Mouse (Mus musculus): ENCODE measurements around the gene Lrrc57. TPM values are rescaled to one million over a fixed set of nuclear protein-coding genes. Genes with fewer than 3 reads are reported as not detected.

Lrrc57 gene
- polyA plus RNA-seq, 2 experiments, result 7.5 to 8.6 TPM

- no peak for TF ChIP-seq EP300 (IDR thresholded peaks at IDR 0.05; ENCODE audit: low read depth)
- no peak for TF ChIP-seq CTCF (IDR thresholded peaks at IDR 0.05; ENCODE audit: low read depth)
- DNase-seq (ENCODE audit: low read depth in 3 of 3, low spot score in 3 of 3) (no peak), ATAC-seq (ENCODE audit: insufficient read depth) (no peak)
- no peaks in the 10 kb centered on the region for H3K9me3 ChIP-seq (ENCODE audit: control insufficient read depth, low read length)
- no peak overlapping the region for H3K27ac ChIP-seq
- no peaks in the 10 kb centered on the region for H3K36me3 ChIP-seq (replicated peaks; ENCODE audit: control insufficient read depth, insufficient read depth, low read depth)
- H3K27me3 ChIP-seq (ENCODE audit: control insufficient read depth, insufficient read depth, low read length), result no peaks in the 10 kb centered on the region
- 45% methylated on average over 7 of the region's 7 CpGs for WGBS (ENCODE audit: insufficient replicate concordance)
- H3K4me2 ChIP-seq (ENCODE audit: low read depth), result no peak overlapping the region
- H3K4me3 ChIP-seq (ENCODE audit: insufficient read depth in 1 of 2, low read depth in 2 of 2, low read length in 2 of 2), result no peak overlapping the region
- peaks cover 7 to 18% of the 10 kb centered on the region in 2 experiments; a peak in 3 of 4 replicates for H3K4me1 ChIP-seq (replicated peaks; ENCODE audit: control insufficient read depth in 2 of 2, insufficient read depth in 2 of 2, low read length in 1 of 2)
- no peak overlapping the region for H3K9ac ChIP-seq (replicated peaks)
Observed at GRCm38 (mm10) chr2:120652925-120653284, 43.6 kb upstream of the Lrrc57 start.

DNA sequence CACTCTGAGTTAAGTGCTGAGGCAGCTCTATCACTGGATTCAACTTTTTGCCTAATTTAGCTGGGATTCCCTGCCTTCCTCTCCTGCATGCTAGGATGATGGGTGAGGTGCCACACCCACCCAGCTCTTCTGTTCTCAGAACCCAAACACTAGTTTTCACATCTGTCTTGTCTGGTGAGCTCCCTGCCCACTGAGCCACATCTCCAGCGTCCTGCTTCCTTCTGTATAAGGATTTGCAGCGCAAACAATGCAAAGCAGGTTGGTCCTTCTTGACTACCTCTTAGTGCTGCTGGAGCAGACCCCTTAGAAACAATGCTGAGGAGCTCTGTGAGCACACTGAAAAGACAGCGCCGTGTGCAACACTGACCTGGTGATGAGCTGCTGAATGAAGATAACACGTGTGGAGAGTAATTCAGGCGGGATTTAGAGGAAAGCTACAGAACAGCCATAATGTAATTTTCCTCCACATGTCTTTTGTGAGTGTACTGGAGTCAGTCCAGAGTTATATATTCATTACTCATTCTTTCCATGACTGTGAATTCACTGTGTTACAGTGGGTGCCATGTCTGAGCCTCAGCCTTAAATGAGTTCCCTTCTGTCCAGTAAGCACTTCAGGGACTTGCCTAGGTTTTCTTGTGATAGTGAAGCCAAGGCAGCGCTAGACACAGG is 43.1 kb upstream of the Lrrc57 start:
- no peak overlapping the region for H3K27ac ChIP-seq
- no peaks in the 10 kb centered on the region for H3K27me3 ChIP-seq (ENCODE audit: control insufficient read depth, insufficient read depth, low read length)
- H3K4me2 ChIP-seq (ENCODE audit: low read depth), result no peak overlapping the region
- H3K36me3 ChIP-seq (replicated peaks; ENCODE audit: control insufficient read depth, insufficient read depth, low read depth), result no peaks in the 10 kb centered on the region
- H3K4me3 ChIP-seq (ENCODE audit: insufficient read depth in 1 of 2, low read depth in 2 of 2, low read length in 2 of 2), result no peak overlapping the region
- ATAC-seq (ENCODE audit: insufficient read depth), result no peak
- H3K4me1 ChIP-seq (replicated peaks; ENCODE audit: control insufficient read depth in 2 of 2, insufficient read depth in 2 of 2, low read length in 1 of 2), result peaks cover 7 to 16% of the 10 kb centered on the region in 2 experiments; a peak in 3 of 4 replicates
- H3K9me3 ChIP-seq (ENCODE audit: control insufficient read depth, low read length), result no peaks in the 10 kb centered on the region
- 45% methylated on average over 7 of the region's 7 CpGs for WGBS (ENCODE audit: insufficient replicate concordance)
- H3K9ac ChIP-seq (replicated peaks), result no peak overlapping the region
- DNase-seq (ENCODE audit: low read depth in 3 of 3, low spot score in 3 of 3), result no peak
- TF ChIP-seq EP300 (IDR thresholded peaks at IDR 0.05; ENCODE audit: low read depth), result no peak
- TF ChIP-seq CTCF (IDR thresholded peaks at IDR 0.05; ENCODE audit: low read depth), result no peak

GRCm38 (mm10) chr2:120646777-120647176 is 37.5 kb upstream of the Lrrc57 start:
- Histone ChIP-seq H3K27me3 (ENCODE audit: control insufficient read depth, insufficient read depth, low read length) (no peaks in the 10 kb centered on the region), H3K4me2 (ENCODE audit: low read depth) (no peak overlapping the region), H3K4me1 (replicated peaks; ENCODE audit: control insufficient read depth in 2 of 2, insufficient read depth in 2 of 2, low read length in 1 of 2) (no peaks in the 10 kb centered on the region), H3K27ac (no peak overlapping the region), H3K9me3 (ENCODE audit: control insufficient read depth, low read length) (no peaks in the 10 kb centered on the region), H3K4me3 (ENCODE audit: insufficient read depth in 1 of 2, low read depth in 2 of 2, low read length in 2 of 2) (no peak overlapping the region), H3K36me3 (replicated peaks; ENCODE audit: control insufficient read depth, insufficient read depth, low read depth) (no peaks in the 10 kb centered on the region), H3K9ac (replicated peaks) (no peak overlapping the region)
- 47% methylated on average over 4 of the region's 4 CpGs for WGBS (ENCODE audit: insufficient replicate concordance)
- ATAC-seq (ENCODE audit: insufficient read depth), result no peak
- TF ChIP-seq CTCF (IDR thresholded peaks at IDR 0.05; ENCODE audit: low read depth), result no peak
- no peak for TF ChIP-seq EP300 (IDR thresholded peaks at IDR 0.05; ENCODE audit: low read depth)
- no peak for DNase-seq (ENCODE audit: low read depth in 3 of 3, low spot score in 3 of 3)

GRCm38 (mm10) chr2:120643836-120644235 is 34.5 kb upstream of the Lrrc57 start:
- no peak for ATAC-seq (ENCODE audit: insufficient read depth)
- DNase-seq (ENCODE audit: low read depth in 3 of 3, low spot score in 3 of 3), result no peak
- no peak overlapping the region for H3K4me2 ChIP-seq (ENCODE audit: low read depth)
- 0 out of 4 replicates have a peak, but pooled peaks cover 0 to 3% of the 10 kb centered on the region in 2 experiments for H3K4me1 ChIP-seq (replicated peaks; ENCODE audit: control insufficient read depth in 2 of 2, insufficient read depth in 2 of 2, low read length in 1 of 2)
- H3K4me3 ChIP-seq (ENCODE audit: insufficient read depth in 1 of 2, low read depth in 2 of 2, low read length in 2 of 2), result no peak overlapping the region
- no peaks in the 10 kb centered on the region for H3K27me3 ChIP-seq (ENCODE audit: control insufficient read depth, insufficient read depth, low read length)
- H3K9ac ChIP-seq (replicated peaks), result no peak overlapping the region
- 68% methylated on average over 7 of the region's 7 CpGs for WGBS (ENCODE audit: insufficient replicate concordance)
- H3K9me3 ChIP-seq (ENCODE audit: control insufficient read depth, low read length), result no peaks in the 10 kb centered on the region
- H3K27ac ChIP-seq, result no peak overlapping the region
- TF ChIP-seq EP300 (IDR thresholded peaks at IDR 0.05; ENCODE audit: low read depth) (no peak), CTCF (IDR thresholded peaks at IDR 0.05; ENCODE audit: low read depth) (no peak)
- no peaks in the 10 kb centered on the region for H3K36me3 ChIP-seq (replicated peaks; ENCODE audit: control insufficient read depth, insufficient read depth, low read depth)

DNA sequence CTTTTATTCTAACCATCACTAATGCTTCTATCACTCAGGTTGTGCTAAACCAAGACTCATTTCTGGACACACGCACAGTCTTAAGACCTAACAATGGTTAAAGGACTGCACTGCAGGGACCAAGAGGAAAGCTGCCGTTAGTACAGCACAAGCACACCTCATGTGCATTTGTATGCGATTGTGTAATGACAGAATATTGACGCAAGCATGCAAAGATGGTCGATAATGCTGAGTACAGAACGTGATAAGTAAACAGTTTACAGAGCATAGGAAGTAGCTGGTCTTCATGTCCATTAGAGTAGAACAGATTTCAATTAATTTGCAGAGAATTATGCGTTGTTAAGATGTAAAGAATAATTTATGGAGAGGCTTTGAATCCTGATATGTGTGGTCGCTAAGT is 31.5 kb upstream of the Lrrc57 start:
- H3K4me1 ChIP-seq (replicated peaks; ENCODE audit: control insufficient read depth in 2 of 2, insufficient read depth in 2 of 2, low read length in 1 of 2), result 0 out of 4 replicates have a peak, but pooled peaks cover 0 to 3% of the 10 kb centered on the region in 2 experiments
- no peaks in the 10 kb centered on the region for H3K27me3 ChIP-seq (ENCODE audit: control insufficient read depth, insufficient read depth, low read length)
- H3K27ac ChIP-seq, result no peak overlapping the region
- no peak for TF ChIP-seq CTCF (IDR thresholded peaks at IDR 0.05; ENCODE audit: low read depth)
- no peak for TF ChIP-seq EP300 (IDR thresholded peaks at IDR 0.05; ENCODE audit: low read depth)
- no peak overlapping the region for H3K4me2 ChIP-seq (ENCODE audit: low read depth)
- H3K9ac ChIP-seq (replicated peaks), result no peak overlapping the region
- DNase-seq (ENCODE audit: low read depth in 3 of 3, low spot score in 3 of 3) (no peak), ATAC-seq (ENCODE audit: insufficient read depth) (no peak)
- 70% methylated on average over 8 of the region's 8 CpGs for WGBS (ENCODE audit: insufficient replicate concordance)
- H3K9me3 ChIP-seq (ENCODE audit: control insufficient read depth, low read length), result no peaks in the 10 kb centered on the region
- H3K36me3 ChIP-seq (replicated peaks; ENCODE audit: control insufficient read depth, insufficient read depth, low read depth), result no peaks in the 10 kb centered on the region
- no peak overlapping the region for H3K4me3 ChIP-seq (ENCODE audit: insufficient read depth in 1 of 2, low read depth in 2 of 2, low read length in 2 of 2)

Data from liver, embryonic 14.5 days (tissue).